Mouse (Mus musculus) lung, postnatal 0 days (tissue): ENCODE data around the gene Tyr.

ENCODE experiments used
- CTCF ChIP-seq: IDR thresholded peaks from 2 replicates; pipeline ENCODE4 v1.5.1; 2016; ENCODE audit warnings: antibody characterized with exemption, mild to moderate bottlenecking
- EP300 ChIP-seq: IDR thresholded peaks from 2 replicates; pipeline ENCODE4 v1.6.1; 2016; ENCODE audit warnings: antibody characterized with exemption, mild to moderate bottlenecking, control low read depth

DNA sequence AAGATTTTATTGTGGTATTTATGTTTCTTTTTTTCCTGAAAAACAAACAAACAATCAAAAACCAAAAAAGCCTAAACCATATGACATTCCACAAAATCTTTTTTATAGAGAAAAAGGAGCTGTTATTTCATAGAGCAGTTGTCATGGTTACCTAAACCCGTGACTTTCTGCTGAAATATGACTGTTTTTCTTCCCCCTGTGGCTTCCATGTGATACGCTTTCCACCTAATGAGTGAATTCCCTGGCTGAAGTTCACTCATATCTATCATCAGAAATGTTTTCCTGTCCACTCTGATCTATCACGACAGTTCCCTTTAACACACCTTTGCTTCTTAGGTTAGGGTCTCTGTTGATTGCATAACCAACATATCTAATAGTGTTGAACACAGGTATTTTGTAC, 5.3 kb downstream of the Tyr start:
- TF ChIP-seq CTCF (no peak), EP300 (no peak)
